Mouse (Mus musculus) monocyte, adult 5-6 weeks (primary cell): ENCODE results near the gene Rere. TPM values are rescaled to one million over a fixed set of nuclear protein-coding genes. Genes with fewer than 3 reads are reported as not detected.
"Not testable (repeated sequence)": the region's sequence is repeated elsewhere in the genome, so short reads cannot be mapped to it uniquely, and the experiment has no call there.

ENCODE experiments used
- ATAC-seq: fragments of 153-309, 156-312 bp; replicated peaks from 2 replicates; pipeline ENCODE4 v1.8.0; 2017; ENCODE audit warnings: mild to moderate bottlenecking; ENCODE audit not compliant: low TSS enrichment, insufficient number of reproducible peaks, severe bottlenecking, poor library complexity, low FRiP score
- total RNA-seq: library from RNA; stranded (forward); fragments of 200-1000, 200-491, 200-594 nt; gene quantifications from 3 replicates; pipeline ENCODE4 v1.2.3, GENCODE M21; 2017

Gene Rere
- total RNA-seq, 1 experiment from 2014 or later, result 11.1 TPM

GRCm38 (mm10) chr4:150504304-150505021 is 223.0 kb downstream of the Rere start:
- ATAC-seq, result no peak

GRCm38 (mm10) chr4:150509026-150509712 is 227.7 kb downstream of the Rere start:
- peak; percentile 91 for ATAC-seq

GRCm38 (mm10) chr4:150510036-150510435 is 228.6 kb downstream of the Rere start:
- no peak for ATAC-seq

- ATAC-seq, result not testable (repeated sequence)
Observed at GRCm38 (mm10) chr4:150513387-150513786, 231.9 kb downstream of the Rere start.

- ATAC-seq, result no peak
Observed at GRCm38 (mm10) chr4:150516201-150516600, 234.8 kb downstream of the Rere start.

GRCm38 (mm10) chr4:150517381-150517780 is 235.9 kb downstream of the Rere start:
- ATAC-seq, result no peak

- no peak for ATAC-seq
Observed at GRCm38 (mm10) chr4:150518826-150519225, 237.4 kb downstream of the Rere start.

GRCm38 (mm10) chr4:150520069-150520468 is 238.6 kb downstream of the Rere start:
- no peak for ATAC-seq

GRCm38 (mm10) chr4:150522425-150522824 is 241.0 kb downstream of the Rere start:
- no peak for ATAC-seq

- ATAC-seq, result peak; percentile 59; the same call in 1 of the 2 replicates
Observed at GRCm38 (mm10) chr4:150523351-150523750, 241.9 kb downstream of the Rere start.

GRCm38 (mm10) chr4:150526269-150526668 is 244.8 kb downstream of the Rere start:
- no peak for ATAC-seq

- no peak for ATAC-seq
Observed at GRCm38 (mm10) chr4:150528426-150528825, 247.0 kb downstream of the Rere start.

GRCm38 (mm10) chr4:150528846-150529245 is 247.4 kb downstream of the Rere start:
- no peak for ATAC-seq

GRCm38 (mm10) chr4:150531869-150532268 is 250.4 kb downstream of the Rere start:
- no peak for ATAC-seq

- no peak for ATAC-seq
Observed at GRCm38 (mm10) chr4:150536821-150537510, 255.5 kb downstream of the Rere start.

- no peak for ATAC-seq
Observed at GRCm38 (mm10) chr4:150539846-150540245, 258.4 kb downstream of the Rere start.

- ATAC-seq, result no peak
Observed at GRCm38 (mm10) chr4:150540392-150541094, 259.1 kb downstream of the Rere start.

GRCm38 (mm10) chr4:150544231-150544630 is 262.8 kb downstream of the Rere start:
- no peak for ATAC-seq

- ATAC-seq, result peak; percentile 99
Observed at GRCm38 (mm10) chr4:150544652-150545258, 263.3 kb downstream of the Rere start.
